Mouse (Mus musculus) gastrocnemius, postnatal 4 days (tissue): ENCODE data around the gene Shf. TPM values are rescaled to one million over a fixed set of nuclear protein-coding genes. Genes with fewer than 3 reads are reported as not detected.
"Not testable (repeated sequence)": the region's sequence is repeated elsewhere in the genome, so short reads cannot be mapped to it uniquely, and the experiment has no call there.

ENCODE experiments used
- DNase-seq, 2 experiments: peaks; one replicate each; pipeline ENCODE4 v3.0.0; 2021 to 2022; ENCODE audit warnings: low spot score in 2 of 2, mixed read lengths in 2 of 2
- long read RNA-seq, 2 experiments: library from polyadenylated mRNA; stranded (forward); transcript quantifications; one replicate each; pipeline ENCODE4 v2.0.0; 2021
- total RNA-seq, 2 experiments: library from RNA; stranded (reverse); gene quantifications; 2 replicates each; pipeline ENCODE4 v1.2.3; 2021

The Shf gene
- total RNA-seq, result 10 to 100 TPM; 11.9 to 12.2 TPM
- long read RNA-seq, experiment 1, partial matches to known transcripts, result 0 of 8 reads
- long read RNA-seq, experiment 1, other reads (novel, unspliced or antisense), result 5 of 8 reads
- long read RNA-seq, experiment 2, partial matches to known transcripts, result 3 of 9 reads
- long read RNA-seq, experiment 2, other reads (novel, unspliced or antisense), result 4 of 9 reads

- peak; percentile 92 to 93 for DNase-seq
These were observed at the start of gene Shf for GRCm38 (mm10) chr2:122368995-122369739. Gene Shf (minus strand): TSS chr2:122369162.

GRCm38 (mm10) chr2:122408928-122409327, 40.0 kb upstream of the Shf start:
- DNase-seq, result no peak

DNA sequence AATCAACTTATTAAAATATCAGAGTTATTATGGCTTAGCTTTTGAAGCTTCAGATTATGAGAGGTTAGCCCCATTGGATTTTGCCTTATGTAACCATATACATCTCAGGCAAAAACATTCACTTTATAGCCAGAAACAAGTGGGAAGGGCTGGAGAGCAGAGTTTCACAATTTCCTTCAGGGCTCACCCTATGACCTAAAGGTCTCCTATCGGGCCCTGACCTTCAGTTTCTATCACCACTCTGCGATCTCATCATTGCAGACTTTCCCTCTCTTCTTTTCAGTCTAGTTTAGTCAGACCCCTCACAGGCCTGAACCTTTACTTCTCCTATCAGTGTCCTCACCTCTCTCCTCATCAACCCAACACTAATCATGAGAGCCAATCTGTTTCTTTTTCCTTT, 38.6 kb upstream of the Shf start:
- no peak for DNase-seq

DNA sequence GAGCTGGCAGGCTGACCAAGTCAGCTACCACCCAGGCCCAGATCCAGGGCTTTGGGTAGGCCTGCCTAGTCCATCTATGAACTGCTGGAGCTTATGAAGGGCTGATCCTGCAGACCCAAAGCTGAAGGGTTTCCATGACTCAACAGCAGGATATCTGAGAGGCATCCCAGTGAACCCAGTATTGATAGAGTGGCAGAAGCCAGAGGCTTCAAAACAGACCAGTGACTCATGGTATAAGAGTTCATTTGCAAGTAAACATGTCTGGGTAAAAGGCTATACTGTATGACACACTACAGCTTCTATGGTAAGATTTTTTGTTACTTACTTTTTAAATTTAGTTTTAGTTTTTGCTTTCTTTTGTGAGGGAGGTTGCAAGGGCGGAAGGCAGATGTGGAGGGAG, 27.2 kb upstream of the Shf start:
- DNase-seq, result no peak

DNA sequence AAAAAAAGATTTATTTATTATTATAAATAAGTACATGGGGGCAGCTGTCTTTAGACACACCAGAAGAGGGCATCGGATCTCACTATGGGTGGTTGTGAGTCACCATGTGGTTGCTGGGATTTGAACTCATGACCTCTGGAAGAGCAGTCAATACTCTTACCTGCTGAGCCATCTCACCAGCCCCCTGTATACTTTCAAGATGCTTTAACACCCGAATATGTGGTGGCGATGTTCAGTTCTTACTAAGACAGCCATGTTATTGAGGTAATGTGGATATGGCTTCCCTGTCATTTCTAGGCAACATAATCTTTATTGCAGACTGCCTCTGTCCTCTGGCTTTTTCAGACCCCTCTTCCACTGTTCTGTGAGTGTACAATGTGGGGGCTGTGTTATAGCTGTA, 18.2 kb upstream of the Shf start:
- DNase-seq, result not testable (repeated sequence)

- DNase-seq, result no peak
These were observed 16.1 kb upstream of the Shf start for GRCm38 (mm10) chr2:122385095-122385494.

DNA sequence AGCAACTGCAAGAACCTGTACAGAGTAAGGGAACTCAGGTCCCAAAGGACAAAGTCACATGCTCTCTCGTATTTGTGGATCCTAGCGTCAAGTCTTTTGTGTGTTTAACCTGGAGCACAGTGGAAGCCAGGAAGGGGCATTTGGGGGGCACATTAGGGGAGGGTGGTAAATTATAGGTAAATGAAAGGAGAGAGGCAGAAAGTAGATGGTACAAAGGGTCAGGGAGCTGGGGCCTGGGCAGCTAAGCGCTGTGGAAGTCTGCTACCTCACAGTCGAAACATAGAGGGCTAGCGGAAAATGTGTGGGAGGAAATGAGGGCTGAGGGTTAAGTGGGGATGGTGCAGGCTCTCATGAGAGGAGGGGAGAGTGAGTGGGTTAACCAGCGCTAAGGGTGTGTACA, 13.2 kb upstream of the Shf start:
- no peak for DNase-seq

GRCm38 (mm10) chr2:122381329-122382103, 12.6 kb upstream of the Shf start:
- DNase-seq, result no peak

GRCm38 (mm10) chr2:122380768-122381311, 11.9 kb upstream of the Shf start:
- peak in 1 of 2 experiments; percentile 53 for DNase-seq

- DNase-seq, result no peak
These were observed 10.3 kb upstream of the Shf start for GRCm38 (mm10) chr2:122379292-122379650.

GRCm38 (mm10) chr2:122378421-122379291, 9.7 kb upstream of the Shf start:
- DNase-seq, result no peak

DNA sequence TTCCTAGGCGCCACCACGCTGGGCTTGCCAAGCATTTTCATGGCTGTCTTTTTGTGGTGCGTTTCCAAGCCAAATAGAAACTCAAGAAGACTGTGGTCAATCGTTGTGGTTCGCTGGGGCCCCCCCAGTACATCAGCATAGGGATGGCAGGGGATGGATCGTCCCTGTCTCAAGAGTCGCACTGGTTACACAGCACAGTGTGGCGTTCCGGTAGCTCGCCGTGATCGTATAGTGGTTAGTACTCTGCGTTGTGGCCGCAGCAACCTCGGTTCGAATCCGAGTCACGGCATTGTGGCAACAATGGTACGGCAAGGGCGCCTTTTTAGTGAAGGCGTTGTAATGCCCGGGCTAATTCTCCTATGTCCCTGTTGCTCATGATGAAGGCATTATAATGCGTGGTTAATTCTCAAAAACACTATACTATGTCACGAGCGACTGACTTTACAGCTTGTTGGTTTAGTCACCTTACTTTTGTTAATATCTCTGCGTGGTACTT, 8.8 kb upstream of the Shf start:
- DNase-seq, result peak in 1 of 2 experiments; percentile 54

- DNase-seq, result peak; percentile 91 to 96
These were observed 8.3 kb upstream of the Shf start for GRCm38 (mm10) chr2:122377215-122377674.

GRCm38 (mm10) chr2:122376041-122376561, 7.1 kb upstream of the Shf start:
- DNase-seq, result peak in 1 of 2 experiments; percentile 61

DNA sequence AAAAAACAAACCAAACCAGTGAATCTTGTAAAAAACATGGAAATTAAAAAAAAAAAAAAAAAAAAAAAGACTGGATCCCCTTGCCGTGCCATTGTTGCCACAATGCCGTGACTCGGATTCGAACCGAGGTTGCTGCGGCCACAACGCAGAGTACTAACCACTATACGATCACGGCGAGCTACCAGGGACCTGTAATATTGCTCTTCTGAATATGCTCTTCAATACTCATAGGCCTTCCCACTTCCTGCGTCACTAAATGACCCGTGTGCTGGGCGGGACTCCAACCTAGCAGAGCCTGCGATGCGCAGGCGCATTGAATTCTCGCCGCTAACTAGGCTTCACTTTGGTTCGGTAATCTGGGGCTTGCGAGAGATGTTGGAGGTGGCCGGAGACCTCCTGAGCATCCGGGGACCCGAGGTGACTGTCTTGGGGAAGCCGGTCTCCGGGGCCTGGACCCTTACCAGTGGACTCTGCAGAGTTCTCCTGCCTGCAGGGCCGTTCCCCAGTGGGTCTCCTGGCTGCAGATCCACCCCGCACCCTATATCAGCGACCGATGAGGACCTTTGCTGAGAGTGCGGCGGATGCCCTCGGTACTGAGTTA, 6.5 kb upstream of the Shf start:
- DNase-seq, result peak; percentile 91 to 93

DNA sequence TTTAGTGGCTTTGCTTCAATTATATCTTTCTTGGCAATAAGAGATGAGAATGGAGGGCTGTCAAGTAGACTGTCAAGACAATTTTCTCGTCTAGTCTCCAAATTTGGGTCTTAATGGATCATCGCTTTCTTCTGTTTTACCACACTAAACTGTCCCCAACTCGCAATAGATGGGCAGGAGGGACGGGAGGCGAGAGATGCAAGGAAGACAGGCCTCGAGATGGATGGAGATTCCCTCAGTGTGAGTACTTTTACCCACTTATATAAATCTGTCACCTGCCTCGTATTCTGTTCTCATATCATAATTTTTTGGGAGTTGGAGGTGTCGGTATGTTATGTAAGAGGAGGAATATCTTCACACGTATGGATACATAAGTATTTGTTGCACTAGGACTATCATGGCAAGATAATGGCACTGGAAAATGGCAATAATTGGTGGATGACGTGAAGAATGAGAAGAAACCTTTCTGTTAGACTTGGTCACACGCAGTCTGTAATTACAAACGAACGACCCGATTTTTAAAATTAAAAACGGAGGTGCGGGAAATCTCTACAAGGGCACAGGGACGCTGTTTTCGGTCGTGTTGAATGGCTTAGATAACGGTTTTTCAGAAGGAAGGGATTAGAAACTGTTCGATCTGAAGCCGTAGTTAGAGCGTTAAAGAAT, 5.8 kb upstream of the Shf start:
- DNase-seq, result no peak

DNA sequence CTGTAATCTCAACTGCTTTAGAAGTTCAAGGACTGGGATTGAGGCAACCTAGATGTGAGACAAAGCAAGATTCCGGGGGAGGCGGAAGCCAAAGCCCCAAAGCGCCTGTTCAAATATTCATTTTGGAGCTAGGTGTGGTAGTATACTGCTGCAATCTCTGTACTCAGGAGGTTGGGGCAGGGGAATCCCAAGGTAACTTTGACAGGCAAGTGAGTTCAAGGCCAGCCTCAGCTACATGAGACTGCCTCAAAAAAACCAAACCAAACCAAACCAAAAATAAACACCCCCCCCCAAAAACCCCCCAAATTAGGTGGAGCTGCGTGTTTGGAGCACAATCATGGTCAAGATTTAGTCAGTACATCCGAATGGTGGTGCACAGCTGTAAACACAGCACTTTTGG, 5.0 kb upstream of the Shf start:
- no peak for DNase-seq

GRCm38 (mm10) chr2:122372541-122372940, 3.6 kb upstream of the Shf start:
- DNase-seq, result no peak

GRCm38 (mm10) chr2:122372067-122372466, 3.1 kb upstream of the Shf start:
- no peak for DNase-seq
